Mouse (Mus musculus): Measurements from ENCODE around the gene Mlh3.
A peak's percentile ranks its signal among the peaks of the same experiment; 100 is the strongest.

Mlh3 gene

GRCm38 (mm10) chr12:85280845-85281651 lies 10.6 kb upstream of the Mlh3 start:
- DNase-seq, result no peak

GRCm38 (mm10) chr12:85280105-85280844 lies 9.9 kb upstream of the Mlh3 start:
- DNase-seq, result peak; percentile 99

- DNase-seq, result no peak
These were observed 9.1 kb upstream of the Mlh3 start for GRCm38 (mm10) chr12:85279396-85280080.

GRCm38 (mm10) chr12:85278919-85279318 lies 8.5 kb upstream of the Mlh3 start:
- no peak for DNase-seq

- no peak for DNase-seq
These were observed 5.9 kb upstream of the Mlh3 start for GRCm38 (mm10) chr12:85276273-85276672.

- no peak for DNase-seq
These were observed 3.1 kb upstream of the Mlh3 start for GRCm38 (mm10) chr12:85273508-85273907.

GRCm38 (mm10) chr12:85271843-85272206 lies 1.4 kb upstream of the Mlh3 start:
- DNase-seq, result no peak

- no peak for DNase-seq
These were observed 888 bp upstream of the Mlh3 start for GRCm38 (mm10) chr12:85271132-85271842.

GRCm38 (mm10) chr12:85269821-85270220 lies 578 bp downstream of the Mlh3 start:
- DNase-seq, result no peak

GRCm38 (mm10) chr12:85266248-85266647 lies 4.2 kb downstream of the Mlh3 start:
- DNase-seq, result no peak

GRCm38 (mm10) chr12:85264940-85265339 lies 5.5 kb downstream of the Mlh3 start:
- no peak for DNase-seq

- DNase-seq, result no peak
These were observed 5.9 kb downstream of the Mlh3 start for GRCm38 (mm10) chr12:85264531-85264930.

- no peak for DNase-seq
These were observed 7.2 kb downstream of the Mlh3 start for GRCm38 (mm10) chr12:85263190-85263589.

GRCm38 (mm10) chr12:85262489-85262888 lies 7.9 kb downstream of the Mlh3 start:
- DNase-seq, result no peak

- DNase-seq, result peak; percentile 25
These were observed 13.3 kb downstream of the Mlh3 start for GRCm38 (mm10) chr12:85257008-85257639.

- no peak for DNase-seq
These were observed 14.2 kb downstream of the Mlh3 start for GRCm38 (mm10) chr12:85256074-85256751.

- no peak for DNase-seq
These were observed 18.3 kb downstream of the Mlh3 start for GRCm38 (mm10) chr12:85252083-85252482.

GRCm38 (mm10) chr12:85237553-85237952 lies 32.8 kb downstream of the Mlh3 start:
- DNase-seq, result no peak

GRCm38 (mm10) chr12:85233376-85234358 lies 36.7 kb downstream of the Mlh3 start:
- no peak for DNase-seq

GRCm38 (mm10) chr12:85227876-85228599 lies 42.4 kb downstream of the Mlh3 start:
- no peak for DNase-seq
